ENCODE assay signal across 24 mouse cellular contexts in the genomic region with DNA sequence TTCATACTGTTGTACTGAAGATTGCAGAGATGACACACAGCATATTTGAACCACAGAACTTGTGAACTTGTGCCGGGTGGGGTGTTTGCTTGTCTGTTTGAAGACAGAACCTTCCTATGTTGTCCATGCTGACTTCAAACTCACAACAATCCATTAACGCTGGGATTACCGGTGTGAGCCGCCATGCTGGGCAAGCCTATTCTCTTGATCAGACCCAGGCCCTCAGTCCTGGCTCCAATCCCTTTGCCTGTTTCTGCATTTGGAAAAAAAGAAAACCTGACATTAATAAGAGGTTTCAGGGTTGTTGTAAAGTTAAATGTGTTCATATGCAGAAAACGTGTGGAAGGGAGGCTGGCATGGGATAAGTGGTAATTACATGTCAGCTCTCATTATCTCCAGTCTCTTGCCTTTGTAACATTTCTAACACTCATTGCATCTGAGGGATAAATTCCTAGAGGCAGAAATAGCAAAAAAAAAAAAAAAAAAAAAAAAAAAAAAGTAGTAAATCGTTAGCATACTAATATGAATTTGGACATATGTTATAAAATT. TPM values are rescaled to one million over a fixed set of nuclear protein-coding genes. Genes with fewer than 3 reads are reported as not detected.
A peak's percentile ranks its signal among the peaks of the same experiment; 100 is the strongest.
DNase-seq lines count a peak whose midpoint lies in the region; ATAC-seq and TF ChIP-seq lines count a peak whose summit lies in the region.
"Had no signal": no experiment of that assay in that cellular context is flagged by ENCODE, and none has a peak within 500 bp of the region (broad histone marks: within the 10 kb centered on the region; RNA-seq: fewer than 3 reads in every experiment).

No protein-coding gene starts in this region.

- 67% methylated on average over 6 of the region's 6 CpGs for WGBS in forebrain, embryonic 13.5 days
- 75% methylated on average over 6 of the region's 6 CpGs for WGBS in forebrain, embryonic 11.5 days
- WGBS in forebrain, embryonic 15.5 days: 56% methylated on average over 6 of the region's 6 CpGs
- 71% methylated on average over 6 of the region's 6 CpGs for WGBS in forebrain, embryonic 12.5 days
- WGBS in forebrain, postnatal 0 days: 46% methylated on average over 6 of the region's 6 CpGs

- no peak for DNase-seq in forebrain, embryonic 11.5 days (ENCODE audit: low spot score)
- peak; percentile 54 for DNase-seq in brain, embryonic 14.5 days (ENCODE audit: low read depth)
- DNase-seq in forebrain, postnatal 0 days: peak; percentile 39
- no peak for DNase-seq in thymus, postnatal 0 days (ENCODE audit: low spot score)
- no peak for DNase-seq in layer of hippocampus, adult 18-20 months (ENCODE audit: low spot score in 2 of 2)
- DNase-seq: adrenal gland, adult 2 months; adrenal gland, postnatal 10 days; adrenal gland, postnatal 25 days; B cell, adult 2 months; cerebellum, adult 11-12 months; cerebellum, adult 2 months; cerebellum, adult 9-10 months; cerebellum, postnatal 10 days; cerebellum, postnatal 25 days had no signal

- ATAC-seq in forebrain, embryonic 13.5 days: no peak
- ATAC-seq in forebrain, embryonic 11.5 days (replicated peaks; ENCODE audit: low FRiP score): no peak
- ATAC-seq in forebrain, embryonic 15.5 days (replicated peaks): no peak; the same call in 1 of the 2 replicates
- ATAC-seq in forebrain, embryonic 12.5 days (ENCODE audit: low FRiP score): no peak
- peak; percentile 71 for ATAC-seq in forebrain, postnatal 0 days
- ATAC-seq: activated CD4-positive, CD25-positive, alpha-beta regulatory T cell, adult 4 months; CD4-positive, CD25-positive, alpha-beta regulatory T cell, adult 4 months; Patski had no signal

- no peak for TF ChIP-seq POLR2A in brain, embryonic 14.5 days (IDR thresholded peaks at IDR 0.05; ENCODE audit: borderline replicate concordance, extremely low read depth, insufficient read depth, insufficient read length, poor library complexity, severe bottlenecking)

- no peaks in the 10 kb centered on the region for H3K36me3 ChIP-seq in forebrain, embryonic 13.5 days (ENCODE audit: poor library complexity, severe bottlenecking)
- H3K36me3 ChIP-seq in forebrain, embryonic 11.5 days (ENCODE audit: control insufficient read depth, insufficient read depth, low read length): no peaks in the 10 kb centered on the region
- H3K36me3 ChIP-seq in forebrain, embryonic 15.5 days: no peaks in the 10 kb centered on the region
- H3K36me3 ChIP-seq in forebrain, embryonic 12.5 days (replicated peaks): no peaks in the 10 kb centered on the region
- no peaks in the 10 kb centered on the region for H3K36me3 ChIP-seq in forebrain, postnatal 0 days (ENCODE audit: insufficient read depth)
- H3K36me3 ChIP-seq: embryonic facial prominence, embryonic 10.5 days; embryonic facial prominence, embryonic 12.5 days; G1E had no signal

- no peaks in the 10 kb centered on the region for H3K27me3 ChIP-seq in forebrain, embryonic 13.5 days
- H3K27me3 ChIP-seq in forebrain, embryonic 11.5 days (ENCODE audit: control insufficient read depth, insufficient read depth, low read length): no peaks in the 10 kb centered on the region
- H3K27me3 ChIP-seq in forebrain, embryonic 15.5 days: no peaks in the 10 kb centered on the region
- H3K27me3 ChIP-seq in forebrain, embryonic 12.5 days: no peaks in the 10 kb centered on the region
- no peaks in the 10 kb centered on the region for H3K27me3 ChIP-seq in forebrain, postnatal 0 days (ENCODE audit: insufficient read depth, low read length)
- H3K27me3 ChIP-seq: CH12.LX; embryonic facial prominence, embryonic 12.5 days had no signal

- no peak overlapping the region for H3K4me3 ChIP-seq in forebrain, embryonic 13.5 days
- H3K4me3 ChIP-seq in forebrain, embryonic 11.5 days (ENCODE audit: low read depth, low read length): no peak overlapping the region
- no peak overlapping the region for H3K4me3 ChIP-seq in forebrain, embryonic 15.5 days
- H3K4me3 ChIP-seq in forebrain, embryonic 12.5 days (replicated peaks): no peak overlapping the region
- no peak overlapping the region for H3K4me3 ChIP-seq in forebrain, postnatal 0 days (ENCODE audit: low read depth, low read length)
- H3K4me3 ChIP-seq: embryonic facial prominence, embryonic 10.5 days; embryonic facial prominence, embryonic 12.5 days had no signal

- peak overlapping the region; percentile 44; the same call in 1 of the 2 replicates for H3K27ac ChIP-seq in forebrain, embryonic 13.5 days
- no peak overlapping the region for H3K27ac ChIP-seq in forebrain, embryonic 11.5 days (ENCODE audit: low read depth, low read length)
- H3K27ac ChIP-seq in forebrain, embryonic 15.5 days (replicated peaks): peak overlapping the region; percentile 29; the same call in 1 of the 2 replicates
- H3K27ac ChIP-seq in forebrain, embryonic 12.5 days: no peak overlapping the region
- no peak overlapping the region for H3K27ac ChIP-seq in forebrain, postnatal 0 days (ENCODE audit: low read depth, low read length)
- H3K27ac ChIP-seq: embryonic facial prominence, embryonic 10.5 days; embryonic facial prominence, embryonic 12.5 days had no signal

- TF ChIP-seq CTCF in brain, embryonic 14.5 days (IDR thresholded peaks at IDR 0.05; ENCODE audit: borderline replicate concordance, extremely low read depth, insufficient read depth, insufficient read length): no peak
- TF ChIP-seq CTCF in forebrain, postnatal 0 days (IDR thresholded peaks at IDR 0.05; ENCODE audit: low read depth): no peak

- H3K9me3 ChIP-seq in forebrain, embryonic 13.5 days (replicated peaks): no peaks in the 10 kb centered on the region
- H3K9me3 ChIP-seq in forebrain, embryonic 11.5 days (ENCODE audit: control insufficient read depth, low read length): no peaks in the 10 kb centered on the region
- H3K9me3 ChIP-seq in forebrain, embryonic 15.5 days: no peaks in the 10 kb centered on the region
- no peaks in the 10 kb centered on the region for H3K9me3 ChIP-seq in forebrain, embryonic 12.5 days
- H3K9me3 ChIP-seq in forebrain, postnatal 0 days (ENCODE audit: low read length): no peaks in the 10 kb centered on the region
- H3K9me3 ChIP-seq: embryonic facial prominence, embryonic 10.5 days; embryonic facial prominence, embryonic 12.5 days; G1E had no signal

- no peak overlapping the region for H3K4me2 ChIP-seq in forebrain, embryonic 13.5 days
- no peak overlapping the region for H3K4me2 ChIP-seq in forebrain, embryonic 11.5 days (ENCODE audit: low read depth, low read length, severe bottlenecking)
- no peak overlapping the region for H3K4me2 ChIP-seq in forebrain, embryonic 15.5 days (replicated peaks)
- no peak overlapping the region for H3K4me2 ChIP-seq in forebrain, embryonic 12.5 days
- H3K4me2 ChIP-seq in forebrain, postnatal 0 days (ENCODE audit: low read depth): no peak overlapping the region
- H3K4me2 ChIP-seq: embryonic facial prominence, embryonic 12.5 days had no signal

- no peak overlapping the region for H3K9ac ChIP-seq in forebrain, embryonic 13.5 days
- H3K9ac ChIP-seq in forebrain, embryonic 11.5 days (ENCODE audit: low read length): no peak overlapping the region
- no peak overlapping the region for H3K9ac ChIP-seq in forebrain, embryonic 15.5 days (replicated peaks)
- H3K9ac ChIP-seq in forebrain, embryonic 12.5 days: no peak overlapping the region
- H3K9ac ChIP-seq in forebrain, postnatal 0 days: no peak overlapping the region
- H3K9ac ChIP-seq: embryonic facial prominence, embryonic 12.5 days had no signal

- H3K4me1 ChIP-seq in forebrain, embryonic 13.5 days: peaks cover 27% of the 10 kb centered on the region
- no peaks in the 10 kb centered on the region; the same call in 1 of the 2 replicates for H3K4me1 ChIP-seq in forebrain, embryonic 11.5 days (replicated peaks; ENCODE audit: control insufficient read depth, insufficient read depth, low read length)
- peaks cover 18% of the 10 kb centered on the region; the same call in 1 of the 2 replicates for H3K4me1 ChIP-seq in forebrain, embryonic 15.5 days
- peaks cover 7% of the 10 kb centered on the region; the same call in 1 of the 2 replicates for H3K4me1 ChIP-seq in forebrain, embryonic 12.5 days
- H3K4me1 ChIP-seq in forebrain, postnatal 0 days (ENCODE audit: insufficient read depth): no peaks in the 10 kb centered on the region
- H3K4me1 ChIP-seq: embryonic facial prominence, embryonic 12.5 days had no signal

RNA-seq across cellular contexts. Expression of a gene that starts 16.4 kb away (rescaled TPM):
- 76.9 and 103 TPM in 2 replicates for polyA plus RNA-seq in forebrain, embryonic 13.5 days (2015; fragmentation: Nextera tagmentation; extraction: Ambion mirVana)
- polyA plus RNA-seq in forebrain, embryonic 11.5 days (2014; fragmentation: Nextera tagmentation; extraction: Ambion mirVana): 33.2 and 36.7 TPM in 2 replicates
- 200 and 204 TPM in 2 replicates for polyA plus RNA-seq in forebrain, embryonic 15.5 days (2015; fragmentation: Nextera tagmentation; extraction: Ambion mirVana)
- polyA plus RNA-seq in forebrain, embryonic 12.5 days (2016; fragmentation: Nextera tagmentation; extraction: Ambion mirVana): 61.1 and 62.5 TPM in 2 replicates
- 348 and 357 TPM in 2 replicates for polyA plus RNA-seq in brain, embryonic 14.5 days (2012; rRNA removed)
- 549 and 619 TPM in 2 replicates for total RNA-seq in forebrain, postnatal 0 days (2014; rRNA removed)
- polyA plus RNA-seq in forebrain, postnatal 0 days (2015; fragmentation: Nextera tagmentation; extraction: Ambion mirVana): 428 and 484 TPM in 2 replicates
- polyA plus RNA-seq in thymus, postnatal 0 days (2015; fragmentation: Nextera tagmentation; extraction: Ambion mirVana): 3.2 and 4.1 TPM in 2 replicates
- total RNA-seq in layer of hippocampus, adult 18-20 months (2021): 1,000 to 10,000 TPM; 1,366 to 1,373 TPM
- polyA plus RNA-seq: G1E had no signal

RNA-seq across cellular contexts. Expression of a gene that starts 27.2 kb away (rescaled TPM):
- polyA plus RNA-seq in forebrain, embryonic 13.5 days (2015; fragmentation: Nextera tagmentation; extraction: Ambion mirVana): 19.4 and 21.3 TPM in 2 replicates
- 31.6 and 35.2 TPM in 2 replicates for polyA plus RNA-seq in forebrain, embryonic 11.5 days (2014; fragmentation: Nextera tagmentation; extraction: Ambion mirVana)
- 10.6 and 14.0 TPM in 2 replicates for polyA plus RNA-seq in forebrain, embryonic 15.5 days (2015; fragmentation: Nextera tagmentation; extraction: Ambion mirVana)
- 27.6 and 28.5 TPM in 2 replicates for polyA plus RNA-seq in forebrain, embryonic 12.5 days (2016; fragmentation: Nextera tagmentation; extraction: Ambion mirVana)
- polyA plus RNA-seq in brain, embryonic 14.5 days (2012; rRNA removed): 4.6 and 6.2 TPM in 2 replicates
- total RNA-seq in forebrain, postnatal 0 days (2014; rRNA removed): 3.8 and 4.3 TPM in 2 replicates
- polyA plus RNA-seq in forebrain, postnatal 0 days (2015; fragmentation: Nextera tagmentation; extraction: Ambion mirVana): 3.2 and 4.4 TPM in 2 replicates
- polyA plus RNA-seq in thymus, postnatal 0 days (2015; fragmentation: Nextera tagmentation; extraction: Ambion mirVana): 19.5 and 21.7 TPM in 2 replicates
- total RNA-seq in layer of hippocampus, adult 18-20 months (2021): 1 to 10 TPM; 2.2 to 3.0 TPM

RNA-seq across cellular contexts. Expression of a gene that starts 55.3 kb away (rescaled TPM):
- polyA plus RNA-seq in forebrain, embryonic 13.5 days (2015; fragmentation: Nextera tagmentation; extraction: Ambion mirVana): 22.3 and 30.5 TPM in 2 replicates
- 27.5 and 30.0 TPM in 2 replicates for polyA plus RNA-seq in forebrain, embryonic 11.5 days (2014; fragmentation: Nextera tagmentation; extraction: Ambion mirVana)
- polyA plus RNA-seq in forebrain, embryonic 15.5 days (2015; fragmentation: Nextera tagmentation; extraction: Ambion mirVana): 26.1 and 28.8 TPM in 2 replicates
- 26.2 and 33.0 TPM in 2 replicates for polyA plus RNA-seq in forebrain, embryonic 12.5 days (2016; fragmentation: Nextera tagmentation; extraction: Ambion mirVana)
- polyA plus RNA-seq in brain, embryonic 14.5 days (2012; rRNA removed): 24.9 and 25.0 TPM in 2 replicates
- total RNA-seq in forebrain, postnatal 0 days (2014; rRNA removed): 24.9 and 29.8 TPM in 2 replicates
- 37.1 and 40.0 TPM in 2 replicates for polyA plus RNA-seq in forebrain, postnatal 0 days (2015; fragmentation: Nextera tagmentation; extraction: Ambion mirVana)
- 19.7 and 20.4 TPM in 2 replicates for polyA plus RNA-seq in thymus, postnatal 0 days (2015; fragmentation: Nextera tagmentation; extraction: Ambion mirVana)
- total RNA-seq in layer of hippocampus, adult 18-20 months (2021): 10 to 100 TPM; 17.7 to 22.8 TPM

Comparison
In these comparisons a context has a peak if more than half of its experiments do, and no peak if none do; other contexts are left out.
1. H3K27ac ChIP-seq: peak in forebrain, embryonic 13.5 days (single experiment) and forebrain, embryonic 15.5 days (single experiment); none in forebrain, embryonic 11.5 days (single experiment), forebrain, embryonic 12.5 days (single experiment) and forebrain, postnatal 0 days (single experiment).
2. DNase-seq: peak in brain, embryonic 14.5 days (single experiment) and forebrain, postnatal 0 days (single experiment); none in forebrain, embryonic 11.5 days (single experiment), thymus, postnatal 0 days (single experiment) and layer of hippocampus, adult 18-20 months (0 of 2).